Mouse (Mus musculus): Measurements from ENCODE around the gene Ppp4r3a.

GRCm38 (mm10) chr12:101002801-101003513, 80.5 kb downstream of the Ppp4r3a start:
- TF ChIP-seq CTCF (IDR thresholded peaks at IDR 0.05; ENCODE audit: low read depth, low read length) (no peak), POLR2AphosphoS5 (IDR thresholded peaks at IDR 0.05; ENCODE audit: insufficient replicate concordance, low read depth, low read length) (no peak), GATA2 (IDR thresholded peaks at IDR 0.05; ENCODE audit: borderline replicate concordance, low read depth, low read length) (no peak), TAL1 (conservative IDR thresholded peaks at IDR 0.05; ENCODE audit: low read depth, low read length) (no peak)
